Comparison of ENCODE assay signal across 8 mouse cellular contexts in genomic region chr10:103443070-103443469, GRCm38 (mm10).
A peak's percentile ranks its signal among the peaks of the same experiment; 100 is the strongest.
DNase-seq lines count a peak whose midpoint lies in the region; ATAC-seq lines count a peak whose summit lies in the region.

No protein-coding gene starts in this region.

- peak; percentile 4 for DNase-seq in urinary bladder, postnatal 25 days (ENCODE audit: low spot score)
- DNase-seq in urinary bladder, postnatal 14 days (ENCODE audit: low spot score): no peak
- peak; percentile 8 for DNase-seq in cerebellum, adult 9-11 months
- peak; percentile 3 for DNase-seq in gonadal fat pad, adult 2 months (ENCODE audit: low read depth)
- DNase-seq in layer of hippocampus, adult 9-11 months: peak; percentile 26
- peak; percentile 66 for DNase-seq in telencephalon, adult 2 months (ENCODE audit: low read depth, low spot score)
- DNase-seq in urinary bladder, postnatal 10 days (ENCODE audit: low spot score): no peak

- peak; percentile 97 for ATAC-seq in megakaryocyte progenitor cell, adult 5-6 weeks (replicated peaks; ENCODE audit: poor library complexity)

Comparison
In these comparisons a context has a peak if more than half of its experiments do, and no peak if none do; other contexts are left out.
1. DNase-seq: peak in urinary bladder, postnatal 25 days (single experiment), cerebellum, adult 9-11 months (single experiment), gonadal fat pad, adult 2 months (single experiment), layer of hippocampus, adult 9-11 months (single experiment) and telencephalon, adult 2 months (single experiment); none in urinary bladder, postnatal 14 days (single experiment) and urinary bladder, postnatal 10 days (single experiment).